Mouse (Mus musculus): ENCODE results near the gene Jarid2.

The Jarid2 gene

DNA sequence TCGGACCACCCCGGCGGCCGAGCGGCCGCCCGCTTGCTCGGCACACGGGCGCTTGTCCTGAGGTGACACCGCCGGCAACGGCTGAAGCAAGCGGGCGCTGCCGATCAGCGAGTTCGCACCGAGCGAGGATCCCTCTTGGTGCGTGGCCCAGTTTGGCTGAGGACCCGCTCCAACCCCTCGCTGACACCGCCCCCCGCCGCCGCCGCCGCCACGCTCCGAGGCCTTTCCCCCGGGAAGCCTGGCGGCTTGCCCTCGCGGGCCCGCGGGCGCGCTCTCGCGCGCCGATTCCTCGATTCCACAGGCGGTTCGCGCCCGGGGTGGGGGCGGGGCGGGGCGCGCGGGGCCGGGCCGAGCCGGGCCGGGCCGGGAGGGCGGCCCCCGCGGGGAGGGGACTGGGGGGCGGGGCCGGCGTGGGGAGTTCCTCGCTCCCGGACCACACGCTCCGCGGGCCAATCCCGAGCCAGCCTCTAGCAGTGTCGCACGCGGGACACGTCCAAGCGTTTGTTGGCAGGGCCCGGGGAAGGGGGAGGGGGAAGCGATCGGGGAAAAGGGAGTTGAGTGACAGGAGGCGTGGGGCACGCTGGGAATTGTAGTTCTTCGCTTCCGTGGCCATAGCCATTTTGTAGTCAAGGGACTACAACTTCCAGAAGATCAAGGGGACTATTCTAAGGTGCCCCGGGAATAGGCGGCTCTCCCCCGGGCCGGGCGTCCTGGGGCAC is 1.0 kb downstream of the Jarid2 start:
- peak; percentile 100 for DNase-seq

DNA sequence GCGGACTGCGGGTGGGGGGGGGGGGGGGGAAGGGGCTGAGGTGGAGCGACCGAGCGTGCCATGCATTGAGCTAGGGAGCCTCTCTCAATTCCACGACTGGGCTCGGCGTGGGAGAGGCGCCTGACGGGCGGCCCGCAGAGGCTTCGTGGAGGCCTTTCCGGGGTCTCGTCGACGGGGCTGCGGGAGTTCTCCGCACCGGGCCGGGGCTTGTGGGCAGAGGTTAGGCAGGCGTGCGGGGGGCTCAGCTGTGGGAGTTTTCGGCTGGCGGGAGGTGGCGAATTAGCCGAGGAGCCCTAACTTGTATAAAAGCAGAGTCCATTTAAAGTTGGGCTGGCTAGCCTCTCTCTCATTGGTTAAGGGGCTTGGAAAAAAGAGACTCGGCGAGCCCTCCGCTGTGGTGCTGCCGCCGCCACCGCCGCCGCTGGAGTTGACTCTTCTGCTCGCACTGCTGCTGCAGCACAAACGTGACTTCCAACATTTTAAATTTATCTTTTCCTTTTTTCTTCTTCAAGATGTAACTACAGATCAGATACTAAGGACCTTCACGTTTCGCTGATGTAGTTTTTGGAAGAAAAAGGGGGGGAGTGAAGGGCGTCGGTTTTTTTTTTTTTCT is 1.8 kb downstream of the Jarid2 start:
- peak; percentile 96 for DNase-seq

DNA sequence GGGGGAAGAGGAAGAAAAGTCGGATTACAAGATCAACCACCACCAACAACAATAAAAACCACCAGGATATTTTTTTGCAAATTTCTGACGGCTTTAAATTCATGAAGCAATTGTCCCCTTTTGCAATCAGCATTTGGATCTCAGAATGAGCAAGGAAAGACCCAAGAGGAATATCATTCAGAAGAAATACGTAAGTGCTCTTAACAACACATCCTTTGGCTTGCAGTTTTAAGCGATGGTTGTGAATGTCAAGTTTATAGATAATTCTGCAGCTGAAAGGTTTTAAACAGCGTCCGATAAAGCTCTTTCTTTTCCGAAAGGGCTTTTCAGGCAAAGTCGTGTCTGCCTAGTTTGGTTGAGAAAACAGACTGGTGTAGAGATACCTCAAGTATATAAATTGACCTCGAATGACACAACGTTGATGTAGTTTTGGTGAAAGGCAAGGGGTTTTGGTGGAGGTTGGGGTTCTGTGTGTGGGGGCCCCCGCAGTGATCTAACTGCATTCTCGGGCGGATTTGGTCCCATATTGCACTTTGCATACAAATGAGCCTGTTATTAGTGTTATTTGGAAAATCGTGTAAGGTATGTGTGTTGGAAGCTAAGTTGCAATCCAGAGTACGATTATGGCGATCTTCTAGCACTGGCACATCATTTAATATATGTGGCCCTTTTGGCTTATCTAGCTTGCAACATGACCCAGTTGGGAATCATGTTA is 2.6 kb downstream of the Jarid2 start:
- peak; percentile 11 for DNase-seq

DNA sequence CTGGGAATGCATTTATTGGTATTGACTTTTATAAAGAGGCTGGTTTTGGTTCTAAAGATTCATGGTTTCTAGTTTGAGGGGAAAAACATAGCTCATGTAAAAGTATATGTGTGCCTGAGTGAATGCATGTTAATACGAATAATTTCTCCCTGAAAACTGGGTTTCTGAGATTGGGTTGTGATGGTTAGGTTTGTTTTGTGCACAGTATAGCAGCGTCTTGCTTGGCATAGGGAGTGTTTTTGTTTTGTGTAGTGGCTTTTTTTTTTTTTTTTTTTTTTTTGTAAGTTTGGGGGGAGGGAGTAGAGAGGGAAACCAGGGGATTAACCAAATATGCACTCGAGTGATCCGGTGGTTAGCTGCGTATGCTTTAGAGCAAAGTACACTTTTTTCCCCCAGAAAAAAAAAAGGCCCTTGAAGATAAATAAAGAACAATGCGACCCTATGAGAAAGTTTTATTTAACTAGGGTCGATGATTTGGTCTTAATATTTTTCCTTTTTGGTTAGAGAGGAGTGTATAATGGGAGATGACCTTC is 3.2 kb downstream of the Jarid2 start:
- DNase-seq: peak; percentile 34

DNA sequence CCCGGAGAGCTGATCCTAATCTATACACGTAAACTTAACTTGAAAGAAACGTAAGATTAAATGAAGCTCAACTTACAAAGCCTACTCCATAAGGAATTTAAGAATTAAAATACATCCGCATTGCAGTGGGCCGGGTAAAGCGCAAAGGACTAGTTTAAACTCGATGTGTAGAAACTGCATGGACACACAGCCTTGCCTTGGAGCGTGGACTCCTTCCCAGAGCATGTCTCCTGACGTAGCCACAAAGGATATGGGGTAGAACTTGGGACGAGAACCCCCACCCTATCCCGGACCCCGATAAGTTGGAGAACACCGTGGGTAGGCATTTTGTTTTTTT is 3.7 kb downstream of the Jarid2 start:
- DNase-seq: no peak

DNA sequence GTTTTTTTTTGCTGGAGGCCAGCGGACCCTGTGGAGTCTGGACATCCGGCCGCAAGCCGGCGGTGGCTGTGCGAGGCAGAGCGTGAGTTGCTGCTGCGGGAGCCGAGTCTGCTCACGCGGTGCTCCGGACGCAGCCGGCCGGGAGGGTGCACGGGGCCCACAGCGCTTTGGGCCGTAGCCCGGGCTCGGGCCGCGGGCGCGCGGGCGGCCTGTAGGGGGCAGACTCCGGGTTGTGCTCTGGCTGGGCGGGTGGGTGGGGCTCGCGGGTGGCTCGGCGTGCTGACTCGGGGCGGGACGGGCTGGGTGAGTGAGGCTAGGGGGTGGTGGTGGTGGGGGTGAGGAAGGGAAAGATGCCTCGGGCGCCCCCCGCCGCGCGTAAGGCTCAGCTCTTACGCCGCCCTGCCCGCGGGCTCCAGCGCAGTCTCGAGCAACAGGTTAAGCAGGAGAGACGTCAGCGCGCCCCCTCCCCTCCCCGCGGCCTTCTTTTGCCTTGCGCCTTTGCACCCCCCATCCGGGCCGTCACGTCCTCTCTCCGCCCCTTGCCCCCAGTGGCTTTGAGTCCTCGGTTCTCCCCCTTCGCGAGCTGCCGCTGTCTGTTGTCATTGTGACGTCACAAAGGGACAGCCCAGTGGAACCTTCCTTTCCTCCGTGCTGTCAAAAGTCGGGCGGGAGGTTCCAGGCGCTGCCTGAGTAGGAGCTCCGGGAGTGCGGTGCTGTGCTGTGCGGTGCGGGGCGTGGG is 4.3 kb downstream of the Jarid2 start:
- DNase-seq: peak; percentile 92

DNA sequence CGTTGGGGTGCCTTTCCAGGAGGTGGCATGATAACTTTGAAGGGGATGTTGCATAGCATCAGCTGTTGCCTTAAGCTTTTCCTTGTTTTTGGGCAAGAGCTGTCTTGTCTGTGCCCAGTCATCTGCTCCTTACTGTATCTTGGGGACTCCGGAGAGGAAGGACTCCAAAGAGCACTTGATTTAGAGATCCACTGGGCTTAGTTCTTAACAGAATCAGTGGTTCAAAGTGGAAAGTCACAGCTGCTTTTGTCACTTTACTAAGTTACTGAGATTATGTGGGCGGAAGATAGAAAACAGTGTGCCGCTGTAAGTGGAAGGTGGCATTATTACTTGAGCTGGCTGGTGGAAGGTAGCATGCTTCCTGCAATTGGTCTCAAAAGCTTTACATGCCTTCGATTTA is 5.2 kb downstream of the Jarid2 start:
- DNase-seq: no peak

DNA sequence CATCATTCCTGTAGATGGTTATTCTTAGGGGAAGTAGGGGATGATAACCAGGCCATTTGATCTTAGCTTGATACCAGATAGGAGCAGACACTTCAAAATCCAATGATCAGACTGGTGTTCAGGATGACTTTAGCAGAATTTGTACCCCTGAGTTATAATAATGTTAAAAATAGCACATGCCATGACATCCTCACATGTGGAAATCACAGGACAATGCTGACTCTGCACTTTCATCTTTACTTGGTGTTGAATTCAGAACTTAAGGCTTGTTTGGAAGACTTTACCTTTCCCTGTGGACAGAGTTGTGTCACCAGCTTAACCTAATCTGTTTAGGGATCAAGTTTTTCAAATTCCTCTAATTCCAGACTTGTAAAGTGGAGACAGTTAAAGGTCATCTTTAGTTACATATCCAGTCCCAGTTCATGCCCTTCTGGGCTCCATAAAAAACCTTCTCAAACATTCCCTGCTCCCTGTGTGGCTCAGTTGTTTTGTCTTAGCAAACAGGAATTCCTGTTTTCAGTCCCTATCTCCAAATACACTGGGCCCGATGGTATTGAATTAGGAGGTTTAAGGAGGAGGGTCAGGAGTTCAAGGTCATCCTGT is 5.9 kb downstream of the Jarid2 start:
- no peak for DNase-seq

DNA sequence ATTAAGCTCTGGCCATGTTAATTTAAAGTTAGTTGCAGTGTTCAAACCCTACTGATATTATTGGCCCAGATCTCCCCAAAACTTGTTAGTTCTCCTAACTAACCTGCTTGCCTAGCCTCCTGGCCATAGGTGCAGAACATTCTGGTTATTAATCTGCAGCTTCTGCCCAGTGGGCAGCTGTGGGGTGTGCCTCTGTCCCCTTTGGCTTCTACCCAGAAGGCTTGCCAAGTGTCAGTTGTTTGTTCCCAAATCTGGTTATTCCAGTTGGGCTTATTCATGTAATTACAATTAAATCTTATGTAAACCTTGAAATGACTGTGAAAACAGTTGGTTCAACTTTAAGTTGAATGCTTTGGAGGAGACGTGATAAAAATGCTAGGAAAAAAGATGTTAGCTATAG is 8.0 kb downstream of the Jarid2 start:
- DNase-seq: no peak

DNA sequence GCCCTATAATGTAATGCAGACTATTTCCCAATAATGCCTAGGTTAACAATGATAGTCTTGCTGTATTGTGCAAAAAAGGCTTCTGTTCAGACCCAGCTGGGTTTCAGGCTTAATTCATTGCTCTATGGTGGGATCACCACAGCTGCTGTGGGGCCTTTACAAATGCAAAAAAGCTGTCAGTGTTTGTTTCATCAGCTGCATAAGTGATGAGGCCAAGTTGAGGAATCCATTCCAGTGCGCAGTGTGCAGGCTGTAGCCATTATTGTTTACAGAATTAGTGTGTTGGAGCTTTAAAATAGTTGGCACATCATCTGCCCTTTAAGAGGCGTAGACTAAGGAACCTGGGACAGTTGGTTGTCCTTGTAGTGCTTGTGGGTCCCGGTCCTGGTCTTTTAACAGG is 22.5 kb downstream of the Jarid2 start:
- peak; percentile 85 for DNase-seq

DNA sequence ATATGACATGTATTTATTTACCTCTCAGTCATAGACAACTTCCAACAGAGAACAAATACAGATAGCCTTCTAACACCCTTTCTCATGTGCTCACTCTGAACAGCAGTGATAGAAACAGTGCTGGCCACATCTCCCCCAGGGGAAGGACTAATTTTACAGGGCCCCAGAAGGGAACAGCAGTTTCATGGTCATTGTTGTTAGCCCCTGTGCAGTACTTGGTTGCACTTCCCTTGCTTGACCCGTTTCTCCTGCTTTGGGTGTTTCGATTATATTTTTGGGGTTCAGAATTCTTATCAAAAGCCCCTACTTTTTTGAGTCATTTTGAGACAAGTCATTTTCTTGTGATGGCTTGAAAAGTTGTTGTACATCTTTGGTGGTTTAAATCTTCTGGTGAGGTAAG is 23.9 kb downstream of the Jarid2 start:
- DNase-seq: no peak

DNA sequence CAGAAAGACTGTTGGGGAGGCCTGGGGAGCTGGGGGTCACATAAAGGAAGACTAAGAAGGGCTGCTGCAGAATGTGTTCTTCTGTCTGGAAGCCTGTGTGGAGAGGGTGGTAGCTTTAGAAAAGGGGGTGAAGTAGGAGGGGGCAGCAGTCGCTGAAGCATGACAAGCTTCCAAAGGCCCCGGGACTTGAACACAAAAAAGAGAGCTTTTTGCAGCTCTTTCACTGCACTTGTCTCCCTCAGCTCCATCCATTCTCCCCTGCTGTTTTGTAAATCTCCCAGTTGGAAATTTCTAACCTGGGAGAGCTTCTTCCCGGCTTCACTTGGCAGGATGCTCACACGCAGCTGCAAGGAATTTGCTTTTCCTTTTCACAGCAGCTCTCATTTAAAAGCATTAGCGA is 26.2 kb downstream of the Jarid2 start:
- DNase-seq: no peak

DNA sequence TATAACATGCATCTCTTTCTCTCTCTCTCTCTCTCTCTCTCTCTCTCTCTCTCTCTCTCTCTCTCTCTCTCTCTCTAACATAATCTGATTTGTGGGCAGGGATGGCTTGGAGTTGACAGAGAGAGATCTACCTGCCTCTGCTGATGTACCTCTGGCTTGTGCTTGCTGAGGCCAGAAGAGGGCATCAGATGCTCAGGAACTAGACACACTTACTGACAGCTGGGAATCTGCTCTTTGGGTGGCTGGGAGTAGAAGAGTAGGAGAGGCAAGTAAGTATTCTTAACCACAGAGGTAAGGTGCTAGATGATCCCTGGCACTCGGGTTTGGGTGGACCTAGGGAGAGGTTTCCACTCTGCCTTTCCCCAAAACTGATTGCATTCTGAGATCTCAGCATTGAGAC is 29.5 kb downstream of the Jarid2 start:
- DNase-seq: peak; percentile 29

DNA sequence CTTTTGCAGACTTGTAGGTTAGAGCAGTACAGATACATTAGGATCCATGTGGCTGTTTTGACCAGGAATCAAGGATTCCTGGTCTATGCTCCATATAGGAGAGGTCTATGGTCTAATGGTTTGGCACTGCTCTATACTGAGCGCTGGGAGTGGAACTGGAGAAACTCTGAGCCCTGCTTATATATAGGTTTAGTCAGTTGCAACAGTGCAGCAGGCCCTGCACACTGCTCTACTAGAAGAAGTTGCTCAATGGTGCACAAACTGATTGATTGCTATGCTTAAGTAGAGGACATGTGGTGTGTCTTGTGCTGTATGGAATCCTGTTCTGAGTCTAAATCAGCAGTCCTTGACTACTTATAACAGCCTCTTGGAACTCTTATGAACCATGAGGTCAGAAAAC is 31.5 kb downstream of the Jarid2 start:
- no peak for DNase-seq

DNA sequence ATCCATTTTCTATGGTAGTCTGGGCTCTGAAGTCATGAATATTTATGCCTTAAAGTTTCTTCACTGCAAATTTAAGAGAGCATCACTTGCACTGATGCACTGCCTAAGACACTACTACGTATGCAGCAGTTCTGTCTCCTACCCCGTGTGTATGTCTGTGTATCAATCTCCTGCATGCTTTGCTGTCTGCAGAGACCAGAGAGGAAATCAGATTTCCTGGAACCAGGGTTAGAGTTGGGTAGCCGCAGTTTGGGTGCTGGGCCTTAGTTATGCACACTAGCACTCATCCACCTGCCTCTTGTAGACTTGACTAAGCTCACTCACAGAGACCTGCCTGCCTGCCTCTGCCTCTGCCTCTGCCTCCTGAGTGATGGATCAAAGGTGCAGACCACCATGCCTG is 33.8 kb downstream of the Jarid2 start:
- DNase-seq: no peak

DNA sequence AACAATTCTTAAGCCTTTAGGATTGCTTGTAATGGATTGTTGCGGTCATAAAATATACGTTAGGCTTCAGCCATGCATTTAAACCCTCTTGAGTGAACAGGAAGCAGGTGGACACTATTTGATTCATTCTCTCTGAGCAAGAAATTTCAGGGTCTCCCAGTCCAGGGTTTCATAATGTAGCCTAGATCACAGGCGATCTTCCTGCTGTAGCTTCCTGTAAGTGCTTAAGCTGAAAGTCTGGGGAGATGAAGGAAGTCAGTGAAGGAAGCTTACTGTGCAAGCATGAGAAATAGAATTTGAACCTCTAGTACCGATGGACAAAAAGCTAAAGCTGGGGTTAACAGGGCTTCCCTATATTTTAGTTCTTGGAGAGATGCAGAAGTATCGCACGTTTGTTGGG is 38.5 kb downstream of the Jarid2 start:
- no peak for DNase-seq

DNA sequence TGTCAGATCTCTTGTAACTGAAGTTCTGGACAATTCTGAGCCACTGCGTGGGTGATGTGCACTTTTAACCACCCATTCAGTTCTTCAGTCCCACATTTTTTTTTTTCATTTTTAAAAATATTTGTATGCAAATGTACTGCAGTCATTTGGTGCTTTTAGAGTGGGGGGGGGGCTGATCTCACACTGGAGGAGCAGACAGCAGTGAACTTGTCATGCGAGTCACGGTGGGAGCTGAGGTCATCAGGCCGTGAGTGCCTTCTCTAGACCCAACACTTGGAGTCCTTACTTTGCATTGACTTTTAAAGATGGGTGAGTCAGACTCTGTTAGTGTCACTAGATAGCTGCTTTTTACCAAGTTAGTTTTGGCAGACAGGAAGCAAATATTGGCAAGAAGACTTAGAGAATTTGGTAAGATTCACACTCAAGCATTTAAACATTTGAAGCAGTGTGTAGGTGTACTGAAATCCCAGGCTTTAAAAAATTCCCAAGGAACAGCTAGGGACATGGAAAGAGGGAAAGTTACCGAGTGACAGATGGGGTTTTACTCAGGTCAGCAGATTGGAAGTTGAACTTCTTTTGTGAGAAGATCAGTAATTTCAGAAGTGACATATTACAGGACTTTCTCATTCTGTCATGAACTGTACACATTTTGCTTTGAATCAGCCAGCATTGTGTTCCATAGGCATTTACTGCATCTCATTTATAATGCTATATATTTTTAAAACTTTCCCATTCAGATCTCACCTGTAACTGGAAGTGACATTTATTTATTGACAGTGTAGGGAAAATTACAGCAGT is 41.7 kb downstream of the Jarid2 start:
- DNase-seq: no peak

DNA sequence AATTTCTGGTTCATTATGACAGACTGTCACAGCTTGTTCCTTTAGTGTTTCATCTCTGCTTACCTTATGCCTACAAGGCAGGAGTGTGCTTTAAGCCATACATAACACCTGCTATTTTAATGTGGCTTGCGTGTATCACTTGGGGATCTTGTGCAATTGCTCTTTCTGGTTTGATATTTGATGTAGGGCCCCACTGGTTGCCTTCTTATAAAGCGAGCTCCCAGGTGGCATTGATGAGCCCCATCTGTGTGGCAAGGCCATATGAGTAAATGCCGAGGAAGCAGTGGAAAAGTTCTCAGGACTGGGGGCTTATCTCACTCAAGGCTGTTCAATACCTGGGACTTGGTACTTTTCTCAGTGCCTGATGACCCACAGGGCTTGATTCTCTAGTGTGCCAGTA is 43.5 kb downstream of the Jarid2 start:
- DNase-seq: no peak

DNA sequence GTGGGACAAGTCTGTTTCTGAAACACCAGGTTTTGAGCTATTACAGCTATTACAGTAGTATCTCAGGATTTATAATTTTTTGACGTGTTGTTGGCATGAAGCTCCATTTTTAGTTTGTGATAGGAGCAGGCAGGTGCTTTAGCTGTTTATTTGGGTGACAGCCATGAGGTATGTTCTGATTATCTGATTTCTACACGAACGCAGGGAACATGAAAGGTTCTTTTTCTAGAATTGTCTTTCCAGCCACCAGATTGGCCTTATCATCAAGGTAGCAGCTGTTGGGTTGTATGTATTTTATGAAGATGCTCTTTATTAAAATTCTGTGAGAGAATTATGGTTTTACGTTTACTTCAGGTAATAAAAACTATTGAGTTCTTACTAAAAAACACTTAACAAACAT is 45.1 kb downstream of the Jarid2 start:
- no peak for DNase-seq

DNA sequence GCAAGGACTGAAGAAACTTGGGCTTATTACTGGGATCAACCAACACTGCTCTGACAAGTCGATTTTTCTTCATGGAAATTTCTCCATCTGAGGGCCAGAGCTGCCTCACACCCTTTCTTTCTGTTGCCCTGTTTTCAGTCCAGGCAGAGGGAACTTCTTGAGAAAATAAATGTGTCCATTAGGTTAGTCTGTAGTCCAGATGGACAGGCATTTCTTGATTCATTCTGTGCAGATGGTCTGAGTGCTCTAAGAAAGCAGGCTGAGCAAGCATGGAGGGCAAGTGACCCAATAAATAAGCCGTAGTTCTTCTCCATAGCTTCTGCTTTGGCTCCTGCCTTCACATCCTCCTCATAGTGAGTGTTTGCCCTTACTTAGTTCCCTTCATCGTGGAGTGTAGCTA is 46.1 kb downstream of the Jarid2 start:
- DNase-seq: no peak

DNA sequence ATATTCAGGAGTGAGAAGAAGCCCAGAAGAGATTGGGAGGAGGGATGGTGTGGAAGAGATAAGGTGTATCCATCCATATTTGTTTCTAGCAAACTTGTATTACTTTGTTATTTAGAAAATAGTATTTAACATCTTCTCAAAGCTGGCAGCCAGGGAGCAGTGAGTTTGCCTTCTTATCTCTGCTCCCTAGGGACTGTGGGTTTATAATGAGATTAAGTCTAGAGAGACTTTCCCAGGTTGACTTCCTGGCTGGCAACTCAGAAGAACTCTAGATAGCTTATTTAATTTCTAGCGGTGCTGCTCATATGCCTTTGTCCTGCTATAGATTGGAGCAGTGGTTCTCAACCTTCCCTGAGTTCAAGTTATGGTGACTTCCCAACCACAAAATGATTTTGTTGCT is 51.2 kb downstream of the Jarid2 start:
- DNase-seq: no peak

DNA sequence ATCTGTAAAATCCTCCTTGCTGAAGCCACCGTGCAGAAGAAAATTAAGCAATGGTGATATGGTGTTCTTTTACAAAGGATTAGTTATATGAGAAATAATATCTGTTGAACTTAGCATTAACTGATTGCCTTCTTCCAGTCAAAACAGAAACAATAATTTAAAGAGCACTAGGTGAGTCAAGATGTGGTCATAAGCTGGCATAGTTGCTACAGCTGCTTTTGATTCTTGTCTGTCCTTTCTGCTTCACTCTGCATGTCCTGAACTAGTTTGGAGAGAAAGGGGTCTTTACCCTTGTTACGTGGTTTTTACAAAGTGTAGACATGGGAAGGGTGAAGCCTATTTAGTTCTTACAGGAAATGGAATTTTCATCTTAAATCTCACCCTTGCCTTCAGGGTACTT is 51.9 kb downstream of the Jarid2 start:
- DNase-seq: no peak

Measured in retina, postnatal 1 day (tissue).